ENCODE assay signal across 8 mouse cellular contexts in genomic region chr14:99099267-99099966, GRCm38 (mm10). TPM values are rescaled to one million over a fixed set of nuclear protein-coding genes. Genes with fewer than 3 reads are reported as not detected.
DNase-seq lines count a peak whose midpoint lies in the region; ATAC-seq lines count a peak whose summit lies in the region.

Gene Pibf1, plus strand, starts transcription at chr14:99099424.
Gene Dis3, minus strand, starts transcription at chr14:99099770.

- H3K9ac ChIP-seq in hindbrain, embryonic 11.5 days (ENCODE audit: low read depth, low read length): peak within 1 kb of the TSS; percentile 90

- DNase-seq in Muller cell, postnatal 12 days (ENCODE audit: inconsistent ontology term): peak; percentile 99
- peak; percentile 99 for DNase-seq in cerebellum, adult 9-11 months
- peak; percentile 97 to 99 for DNase-seq in frontal cortex, adult 2 months (ENCODE audit: extremely low spot score in 1 of 2, low spot score in 1 of 2)
- DNase-seq in hindbrain, embryonic 11.5 days (ENCODE audit: low spot score): peak; percentile 99
- peak; percentile 98 for DNase-seq in layer of hippocampus, postnatal 10 days (ENCODE audit: low spot score in 2 of 2)
- DNase-seq in lung, postnatal 10 days: peak; percentile 99
- peak; percentile 98 for DNase-seq in ovary, postnatal 36 days (ENCODE audit: low spot score)
- peak; percentile 99 for DNase-seq in thymus, postnatal 25 days

- ATAC-seq in hindbrain, embryonic 11.5 days (ENCODE audit: low FRiP score): peak; percentile 100

- H3K36me3 ChIP-seq in hindbrain, embryonic 11.5 days (ENCODE audit: control insufficient read depth, insufficient read depth, low read length): 0 out of 2 replicates have a peak, but pooled peaks cover 3% of the 10 kb centered on the region

- H3K4me2 ChIP-seq in hindbrain, embryonic 11.5 days (replicated peaks; ENCODE audit: low read depth, low read length): peak within 1 kb of the TSS; percentile 45

- H3K4me3 ChIP-seq in hindbrain, embryonic 11.5 days (ENCODE audit: low read depth, low read length): peak within 1 kb of the TSS; percentile 93

- H3K4me1 ChIP-seq in hindbrain, embryonic 11.5 days (replicated peaks; ENCODE audit: control insufficient read depth, insufficient read depth, low read length): no peaks in the 10 kb centered on the region

- H3K9me3 ChIP-seq in hindbrain, embryonic 11.5 days (ENCODE audit: control insufficient read depth, low read length): no peaks in the 10 kb centered on the region

- H3K27ac ChIP-seq in hindbrain, embryonic 11.5 days (ENCODE audit: low read depth, low read length): peak within 1 kb of the TSS; percentile 75; the same call in 1 of the 2 replicates

- under 1% methylated on average over 61 of the region's 73 CpGs for WGBS in hindbrain, embryonic 11.5 days

- no peaks in the 10 kb centered on the region for H3K27me3 ChIP-seq in hindbrain, embryonic 11.5 days (ENCODE audit: control insufficient read depth, insufficient read depth, low read length)

RNA-seq across cellular contexts. Expression of gene Pibf1, which starts in this region (rescaled TPM):
- polyA plus RNA-seq in frontal cortex, adult 2 months (2012; rRNA removed): 8.2 and 8.9 TPM in 2 replicates
- 23.6 and 26.3 TPM in 2 replicates for polyA plus RNA-seq in hindbrain, embryonic 11.5 days (2014; fragmentation: Nextera tagmentation; extraction: Ambion mirVana)
- 10 to 100 TPM; 12.7 to 15.4 TPM for total RNA-seq in layer of hippocampus, postnatal 10 days (2021)

RNA-seq across cellular contexts. Expression of gene Dis3, which starts in this region (rescaled TPM):
- 12.3 and 13.7 TPM in 2 replicates for polyA plus RNA-seq in frontal cortex, adult 2 months (2012; rRNA removed)
- polyA plus RNA-seq in hindbrain, embryonic 11.5 days (2014; fragmentation: Nextera tagmentation; extraction: Ambion mirVana): 40.1 and 43.8 TPM in 2 replicates
- total RNA-seq in layer of hippocampus, postnatal 10 days (2021): 10 to 100 TPM; 28.1 to 29.5 TPM

Comparison
In these comparisons a context has a peak if more than half of its experiments do, and no peak if none do; other contexts are left out.
1. Peak in every context shown above with its lines: DNase-seq, ATAC-seq, H3K4me3 ChIP-seq and H3K27ac ChIP-seq.